Mouse (Mus musculus) frontal cortex, postnatal 25 days (tissue): ENCODE data around the gene Ube2m.

Experiments
- DNase-seq, 2 experiments: peaks; one replicate each; pipeline ENCODE4 v3.0.0; 2022; ENCODE audit warnings: low spot score in 2 of 2

Gene Ube2m

GRCm38 (mm10) chr7:13003380-13003779, 34.7 kb downstream of the Ube2m start:
- DNase-seq = no peak

- no peak for DNase-seq
Measured at GRCm38 (mm10) chr7:13001584-13001983, 36.5 kb downstream of the Ube2m start.

- no peak for DNase-seq
Measured at GRCm38 (mm10) chr7:12998851-12999250, 39.2 kb downstream of the Ube2m start, which contains the start of gene Trim28. TSS of gene Trim28 (plus strand) at chr7:12999114.

GRCm38 (mm10) chr7:12998053-12998452, 40.0 kb downstream of the Ube2m start, which contains the start of gene Slc27a5:
TSS of gene Slc27a5 (minus strand) at chr7:12998192.
- no peak for DNase-seq

GRCm38 (mm10) chr7:12997230-12997629, 40.8 kb downstream of the Ube2m start:
- no peak for DNase-seq

GRCm38 (mm10) chr7:12995862-12996261, 42.2 kb downstream of the Ube2m start:
- no peak for DNase-seq

GRCm38 (mm10) chr7:12993148-12993547, 44.9 kb downstream of the Ube2m start:
- DNase-seq = no peak

- DNase-seq = no peak
Measured at GRCm38 (mm10) chr7:12992222-12992621, 45.9 kb downstream of the Ube2m start.

GRCm38 (mm10) chr7:12987409-12988189, 50.5 kb downstream of the Ube2m start:
- no peak for DNase-seq

- DNase-seq = no peak
Measured at GRCm38 (mm10) chr7:12986906-12987305, 51.2 kb downstream of the Ube2m start.

GRCm38 (mm10) chr7:12985724-12986123, 52.4 kb downstream of the Ube2m start:
- no peak for DNase-seq
